Mouse (Mus musculus) right cerebral cortex, postnatal 10 days (tissue): ENCODE results near the gene Tor1b.
"Not testable (repeated sequence)": the region's sequence is repeated elsewhere in the genome, so short reads cannot be mapped to it uniquely, and the experiment has no call there.

ENCODE experiments used
- DNase-seq, 2 experiments: peaks; one replicate each; pipeline ENCODE4 v3.0.0; 2021; ENCODE audit warnings: low spot score in 2 of 2

Tor1b gene

DNA sequence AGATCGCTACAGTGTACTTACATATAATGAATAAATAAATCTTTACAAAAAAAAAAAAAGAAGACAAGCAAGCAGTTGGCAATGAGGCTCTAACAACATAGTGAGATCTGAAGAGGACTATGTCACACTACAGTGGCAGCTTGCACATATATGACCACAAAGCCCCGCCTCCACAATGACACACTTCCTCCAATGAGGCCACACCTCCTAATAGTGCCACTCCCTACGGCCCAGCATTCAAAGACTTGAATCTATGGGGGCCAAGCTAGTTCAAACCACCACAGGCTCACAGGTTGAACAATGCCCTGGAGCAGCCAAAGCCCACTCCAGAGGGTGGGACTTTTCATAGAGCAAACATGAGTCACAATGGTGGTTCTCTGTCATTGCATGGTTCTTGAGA, 20.8 kb upstream of the Tor1b start:
- DNase-seq, result no peak

DNA sequence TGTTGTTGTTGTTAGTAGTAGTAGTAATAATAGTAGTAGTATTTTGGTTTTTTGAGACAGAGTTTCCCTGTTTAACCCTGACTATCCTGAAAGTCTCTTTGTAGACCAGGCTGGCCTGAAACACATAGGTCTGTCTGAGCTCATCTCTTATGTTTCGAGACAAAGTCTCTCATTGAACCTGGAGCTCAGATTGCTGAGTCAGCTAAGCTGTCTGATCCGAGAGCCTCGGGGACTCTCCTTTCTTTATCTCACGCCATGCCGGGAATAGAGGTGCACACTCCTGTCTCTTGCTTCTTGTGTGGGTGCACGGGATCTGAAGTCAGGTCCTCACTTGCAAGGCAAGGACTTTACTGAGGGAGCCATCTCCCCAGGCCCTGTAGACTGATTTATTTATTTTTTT, 19.7 kb upstream of the Tor1b start:
- DNase-seq, result no peak

DNA sequence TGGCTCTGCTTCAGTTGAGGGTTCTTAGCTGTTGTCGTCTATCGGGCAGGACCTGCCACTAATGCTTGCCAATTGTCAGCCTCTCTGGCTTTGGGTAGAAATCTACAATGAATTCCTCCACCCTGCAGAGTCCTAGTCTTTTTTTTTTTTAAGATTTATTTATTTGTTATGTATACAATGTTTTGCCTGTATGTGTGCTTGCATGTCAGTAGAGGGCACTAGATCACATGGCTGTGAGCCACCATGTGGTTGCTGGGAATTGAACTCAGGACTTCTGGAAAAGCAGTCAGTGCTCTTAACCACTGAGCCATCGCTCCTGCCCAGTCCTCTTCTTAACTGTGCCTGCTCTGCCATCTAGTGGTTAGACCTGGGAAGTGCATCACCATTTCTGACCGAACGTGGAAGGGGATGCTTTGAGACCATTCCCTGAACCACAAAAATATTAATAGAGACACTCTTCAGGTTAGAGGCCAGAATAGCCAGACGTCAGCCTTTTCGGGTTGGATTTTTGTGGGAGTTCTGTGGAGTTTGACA, 18.8 kb upstream of the Tor1b start:
- peak; percentile 76 to 85 for DNase-seq

DNA sequence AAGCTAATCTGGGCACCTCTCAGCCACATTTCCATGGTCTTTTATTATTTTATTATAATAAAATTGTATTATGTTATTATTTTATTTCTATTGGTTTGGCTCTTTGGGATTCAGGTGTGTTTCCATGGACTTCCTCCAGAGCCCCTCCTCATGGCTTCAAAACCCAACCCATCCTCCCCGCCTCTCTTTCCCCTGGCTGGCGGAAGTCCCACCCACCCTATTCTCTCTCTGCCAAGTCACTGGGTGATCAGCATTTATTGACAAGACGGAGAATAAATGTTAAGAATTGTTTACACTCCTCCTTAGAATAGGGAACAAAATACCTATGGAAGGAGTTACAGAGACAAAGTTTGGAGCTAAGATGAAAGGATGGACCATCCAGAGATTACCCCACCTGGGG, 16.0 kb upstream of the Tor1b start:
- DNase-seq, result no peak

DNA sequence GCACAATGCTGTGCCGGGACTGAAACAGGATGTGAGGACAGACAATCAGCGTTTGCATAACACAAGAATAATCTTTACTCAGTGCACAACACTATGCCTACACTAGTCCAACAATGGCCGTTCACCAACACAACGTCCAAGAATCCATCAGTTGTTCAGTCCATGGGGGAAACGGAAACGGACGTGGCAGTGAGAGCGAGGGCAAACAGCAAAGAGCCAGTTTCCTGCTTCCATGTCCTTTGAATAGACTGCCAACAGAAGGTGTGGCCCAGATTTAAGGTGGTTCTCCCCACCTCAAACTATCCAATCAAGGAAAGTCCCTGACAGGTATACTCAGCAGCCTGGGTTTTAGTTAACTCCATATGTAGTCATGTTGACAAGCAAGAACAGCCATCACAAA, 15.0 kb upstream of the Tor1b start:
- DNase-seq, result no peak

DNA sequence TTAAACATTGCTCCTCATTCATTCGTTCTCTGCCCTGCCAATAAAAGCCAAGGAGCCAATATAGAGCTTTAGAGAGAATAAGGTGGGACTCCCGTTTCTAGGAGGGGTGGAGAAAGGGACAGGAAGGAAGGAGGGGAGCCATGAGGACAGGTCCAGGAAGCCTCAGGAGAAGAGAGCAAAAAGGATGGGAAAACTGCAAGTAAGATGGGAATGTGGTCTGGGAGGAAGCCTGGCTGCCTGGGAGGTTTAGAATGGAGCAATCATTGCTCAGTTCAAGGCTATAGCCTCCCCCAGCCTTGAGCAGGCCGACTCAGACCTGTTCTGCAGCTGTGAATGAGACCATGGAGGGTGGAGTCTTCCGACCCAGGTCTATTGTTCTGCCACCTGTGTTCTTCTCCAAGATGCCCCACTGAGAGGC, 14.2 kb upstream of the Tor1b start:
- no peak for DNase-seq

DNA sequence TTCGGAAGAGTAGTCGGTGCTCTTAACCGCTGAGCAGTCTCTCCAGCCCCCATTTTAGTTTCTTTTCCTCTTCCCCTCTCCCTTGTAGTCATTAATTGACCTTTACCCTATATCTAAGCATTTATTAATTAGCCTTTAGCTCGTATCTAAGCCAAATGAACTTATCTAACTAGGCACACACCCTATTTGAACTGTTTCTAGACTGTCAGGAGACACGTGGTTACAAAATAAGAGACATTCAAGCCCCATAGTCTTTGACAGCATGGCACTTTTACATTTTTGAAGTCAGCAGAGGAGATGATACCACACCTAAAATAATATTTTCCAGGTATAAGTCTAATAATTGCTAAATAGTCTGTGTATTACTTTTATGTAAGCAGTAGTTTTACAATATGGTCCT, 11.2 kb upstream of the Tor1b start:
- no peak for DNase-seq

DNA sequence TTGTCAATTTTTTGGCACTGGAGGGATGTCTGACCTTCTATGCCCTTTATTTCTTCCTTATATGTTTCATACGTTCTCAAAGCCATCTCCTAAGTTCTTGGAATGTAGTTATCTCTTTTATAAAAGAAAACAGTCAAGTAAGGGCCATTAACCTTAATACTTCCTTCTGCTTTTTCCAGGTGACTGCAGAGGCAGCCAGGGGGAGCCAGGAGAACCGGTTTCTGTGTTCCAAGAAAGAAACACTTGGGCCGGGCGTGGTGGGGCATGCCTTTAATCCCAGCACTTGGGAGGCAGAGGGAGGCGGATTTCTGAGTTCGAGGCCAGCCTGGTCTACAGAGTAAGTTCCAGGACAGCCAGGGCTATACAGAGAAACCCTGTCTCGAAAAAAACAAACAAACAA, 10.6 kb upstream of the Tor1b start:
- DNase-seq, result not testable (repeated sequence)

DNA sequence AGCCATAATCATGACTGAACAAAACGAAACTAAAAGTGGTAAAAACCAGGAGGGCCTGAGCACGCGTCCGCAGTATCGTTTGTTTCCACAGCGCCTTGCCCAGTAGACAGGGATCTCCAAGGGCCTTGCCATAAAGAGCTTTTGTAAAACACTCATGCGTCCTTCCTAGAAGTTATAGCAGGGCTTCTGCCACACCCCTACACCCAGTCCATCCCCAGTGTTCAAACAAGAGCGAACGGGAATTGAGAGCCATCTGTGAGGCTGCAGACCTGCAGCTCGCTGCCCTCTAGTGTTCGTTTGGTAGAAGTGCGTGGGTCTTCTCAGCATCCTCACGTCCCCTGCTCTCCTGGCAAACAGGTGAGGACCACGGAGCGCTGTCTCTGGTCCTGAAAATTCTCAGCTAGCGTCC, 10.2 kb upstream of the Tor1b start:
- peak; percentile 66 to 73 for DNase-seq

DNA sequence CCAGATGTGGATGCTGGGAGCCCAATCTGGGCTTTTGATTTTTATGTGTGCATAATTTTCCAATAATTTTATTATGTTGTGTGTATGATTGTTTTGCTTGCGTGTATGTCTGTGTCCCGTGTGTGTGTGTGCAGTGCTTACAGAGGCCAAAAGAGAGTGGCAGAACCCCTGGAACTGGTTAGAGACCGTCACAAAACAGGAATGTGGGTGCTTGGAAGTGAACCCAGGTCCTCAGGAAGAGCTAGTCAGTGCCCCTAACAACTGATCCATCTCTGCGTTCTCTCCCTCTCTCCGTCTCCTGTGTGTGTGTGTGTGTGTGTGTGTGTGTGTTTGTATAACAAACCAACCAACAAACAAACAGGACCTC, 319 bp upstream of the Tor1b start:
- no peak for DNase-seq

DNA sequence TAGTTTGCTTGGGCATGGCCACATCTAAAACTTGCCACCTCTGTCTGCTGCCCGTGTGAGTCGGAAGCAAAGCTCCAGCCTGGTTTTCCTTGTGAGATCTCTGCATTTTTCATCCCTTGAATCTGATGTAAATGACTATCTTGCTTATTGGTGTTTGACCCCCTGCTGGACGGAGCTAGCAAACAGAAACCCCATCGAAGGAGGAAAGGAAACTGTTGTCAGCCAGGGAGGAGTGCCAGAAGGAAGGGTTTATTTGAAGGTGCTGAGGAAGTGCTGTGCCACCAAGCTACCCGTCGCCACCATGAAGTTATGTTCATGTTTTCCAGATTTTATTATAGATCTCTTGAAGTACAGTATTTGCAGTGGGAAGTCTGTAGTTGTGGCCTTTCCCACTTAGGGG, 2.0 kb downstream of the Tor1b start:
- no peak for DNase-seq

DNA sequence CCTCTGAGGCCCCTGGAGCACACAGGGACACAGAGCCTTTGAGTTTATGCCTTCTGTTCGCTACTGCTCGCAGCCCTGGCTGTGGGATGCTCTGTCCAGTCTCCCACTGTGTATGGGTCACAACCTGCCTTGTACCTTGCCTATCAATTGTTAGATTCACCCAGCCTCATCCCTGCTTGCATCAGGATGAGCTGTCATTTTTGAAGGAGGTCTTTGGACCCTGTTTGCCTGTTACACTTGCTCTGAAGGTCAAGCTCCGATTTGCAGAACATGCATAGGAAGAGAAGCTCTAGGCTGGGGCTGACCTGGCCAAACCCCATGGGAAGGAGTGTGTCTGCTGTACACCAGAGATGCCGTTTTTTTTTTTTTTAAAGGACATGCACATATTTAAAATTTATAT, 4.8 kb downstream of the Tor1b start:
- DNase-seq, result no peak

DNA sequence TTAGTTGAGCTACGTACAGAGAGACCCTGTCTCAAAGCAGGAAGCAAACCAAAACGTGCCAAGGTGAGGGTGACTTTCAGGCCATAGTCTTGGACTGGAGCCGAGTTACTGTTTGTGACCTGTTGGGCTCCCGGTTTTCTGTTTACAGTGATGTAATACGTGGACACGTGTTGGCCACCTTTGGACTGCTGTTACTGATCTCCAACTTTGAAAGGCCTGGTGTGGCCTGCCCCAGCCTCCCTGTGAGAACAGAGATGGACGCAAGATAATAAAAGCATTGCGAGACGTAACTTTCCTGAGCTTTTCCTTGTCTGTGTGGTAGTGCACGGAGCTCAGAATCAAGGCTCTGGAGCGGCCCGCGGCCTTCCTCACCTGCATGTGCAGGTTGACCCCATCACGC, 6.0 kb downstream of the Tor1b start:
- DNase-seq, result no peak

DNA sequence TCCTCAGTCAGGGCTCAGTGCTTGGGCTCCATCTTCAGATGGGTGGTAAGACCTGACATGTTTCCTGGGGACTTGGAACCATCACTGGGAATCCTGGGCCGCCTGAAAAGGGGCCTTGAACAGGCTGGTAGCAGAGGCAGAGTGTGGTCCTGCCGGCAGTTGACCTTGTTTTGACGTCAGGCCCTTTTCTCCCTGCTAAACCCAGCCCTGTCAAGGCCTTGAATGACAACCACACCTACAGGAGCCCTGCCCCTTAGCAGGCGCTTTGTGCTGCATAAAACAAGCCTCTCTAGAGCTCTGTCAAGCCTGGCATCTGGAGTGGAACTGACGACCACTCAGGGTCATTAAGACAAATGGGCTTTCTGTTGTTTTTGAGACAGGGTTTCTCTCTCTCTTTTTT, 7.1 kb downstream of the Tor1b start:
- no peak for DNase-seq

DNA sequence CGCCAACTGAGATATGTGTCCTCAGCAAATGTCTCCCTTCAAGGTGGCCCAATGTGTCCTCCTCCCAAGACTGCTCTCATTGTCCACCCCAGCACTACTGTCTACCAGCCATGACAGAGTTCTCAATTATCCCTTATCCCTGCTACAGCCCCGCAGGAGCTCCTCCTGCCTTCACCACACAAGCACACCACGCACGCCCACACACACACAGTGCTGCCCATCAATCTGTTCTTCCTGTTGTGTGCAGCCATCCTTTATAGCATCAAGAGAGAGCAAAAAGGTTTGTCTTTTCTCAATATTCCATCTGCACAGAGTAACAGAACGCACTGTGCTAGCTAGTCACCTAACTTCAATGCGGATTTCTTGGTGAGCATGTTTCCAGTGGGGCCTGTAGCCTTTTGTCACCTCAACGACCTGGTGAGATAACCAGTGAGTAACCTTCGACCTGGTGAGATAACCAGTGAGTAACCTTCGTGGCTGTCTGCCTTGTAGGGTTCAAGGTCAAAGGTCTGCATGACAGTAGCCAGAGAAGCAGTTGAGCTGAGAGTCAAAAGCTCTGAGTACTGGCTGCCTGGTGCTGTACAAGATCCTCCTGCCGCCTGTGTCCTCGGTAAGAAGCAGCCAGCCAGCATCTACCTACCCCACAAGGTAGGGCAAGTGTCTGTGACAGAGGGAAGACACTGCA, 10.0 kb downstream of the Tor1b start:
- DNase-seq, result no peak

DNA sequence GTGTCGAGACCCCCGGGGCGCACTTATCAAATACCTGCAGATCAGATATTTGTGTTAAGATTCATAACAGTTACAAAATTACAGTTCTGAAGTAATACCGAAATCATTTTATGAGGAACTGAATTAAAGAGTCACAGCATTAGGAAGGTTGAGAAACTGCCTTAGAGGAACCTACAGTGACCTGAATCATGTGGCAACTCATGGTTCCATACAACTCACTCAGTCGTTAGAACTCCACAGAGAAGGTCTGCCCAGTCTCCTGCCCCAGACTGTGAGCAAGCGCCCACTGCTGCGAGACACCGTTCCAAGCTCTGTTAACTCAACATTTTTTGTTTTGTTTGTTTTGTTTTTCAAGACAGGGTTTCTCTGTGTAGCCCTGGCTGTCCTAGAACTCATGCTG, 12.9 kb downstream of the Tor1b start:
- peak in 1 of 2 experiments; percentile 18 for DNase-seq

DNA sequence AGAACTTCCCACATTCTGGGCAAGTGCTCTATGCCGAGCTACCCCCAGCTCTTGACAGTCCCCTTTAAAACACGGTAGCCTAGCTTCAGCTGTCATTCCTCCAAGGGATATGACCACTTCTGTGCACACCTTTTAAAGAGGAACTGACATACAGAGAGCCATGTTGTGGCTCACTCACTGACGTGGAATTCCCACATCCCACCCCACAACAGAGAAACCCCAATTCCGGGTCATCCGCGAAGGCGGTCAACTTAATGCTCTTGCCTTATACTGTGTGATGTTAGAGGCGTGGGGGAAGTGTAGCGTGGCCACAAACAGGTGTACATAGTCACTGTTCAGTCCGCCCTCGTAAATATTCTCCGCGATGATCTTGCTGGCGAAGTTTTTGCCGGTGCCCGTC, 14.1 kb downstream of the Tor1b start:
- peak in 1 of 2 experiments; percentile 17 for DNase-seq

DNA sequence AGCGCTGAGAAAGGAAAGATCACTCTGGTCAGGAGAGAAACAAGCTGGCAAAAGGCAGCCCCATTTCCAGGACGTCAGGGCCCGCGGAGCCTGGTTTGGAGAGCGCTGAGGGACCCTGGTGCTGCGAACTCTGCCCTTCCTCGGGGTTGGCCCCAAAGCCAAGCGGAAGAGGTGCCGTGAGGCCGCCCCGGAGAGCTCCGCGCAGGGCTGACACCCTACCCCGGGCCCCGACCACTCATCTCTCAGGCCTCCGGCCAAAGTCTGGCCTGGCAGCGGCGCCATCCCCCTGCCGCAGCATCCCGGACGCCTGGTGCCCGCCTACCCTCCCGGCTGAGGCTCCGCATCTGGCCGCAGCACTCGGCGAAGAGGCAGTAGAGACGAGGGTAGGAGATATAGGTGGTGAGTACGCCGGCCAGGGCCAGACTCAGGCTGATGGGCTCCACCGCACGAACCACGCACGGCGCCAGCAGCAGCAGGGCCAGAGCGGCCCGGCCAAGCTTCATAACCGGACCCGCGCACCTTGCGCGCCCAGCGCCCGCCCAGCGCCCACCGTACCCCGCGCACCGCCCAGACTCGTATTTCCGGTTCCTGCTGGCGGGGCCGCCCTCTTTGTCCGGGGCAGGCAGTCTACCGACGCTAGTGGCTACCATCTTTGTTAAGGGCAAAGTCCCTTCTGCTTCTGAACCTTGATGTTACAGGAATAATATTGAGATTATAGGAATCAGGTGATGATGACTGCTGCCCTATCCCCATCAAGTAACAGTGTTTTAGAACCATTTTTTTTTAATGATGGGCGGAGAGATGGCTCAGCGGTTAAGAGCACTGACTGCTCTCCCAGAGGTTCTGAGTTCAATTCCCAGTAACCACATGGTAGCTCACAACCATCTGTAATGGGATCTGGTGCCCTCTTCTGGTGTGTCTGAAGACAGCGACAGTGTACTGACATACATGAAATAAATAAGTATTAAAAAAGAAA, 14.9 kb downstream of the Tor1b start, which contains the start of gene Tor1a:
Gene Tor1a (minus strand): TSS at position 582 of the 976 bp plus-strand sequence.
- peak; percentile 95 for DNase-seq

DNA sequence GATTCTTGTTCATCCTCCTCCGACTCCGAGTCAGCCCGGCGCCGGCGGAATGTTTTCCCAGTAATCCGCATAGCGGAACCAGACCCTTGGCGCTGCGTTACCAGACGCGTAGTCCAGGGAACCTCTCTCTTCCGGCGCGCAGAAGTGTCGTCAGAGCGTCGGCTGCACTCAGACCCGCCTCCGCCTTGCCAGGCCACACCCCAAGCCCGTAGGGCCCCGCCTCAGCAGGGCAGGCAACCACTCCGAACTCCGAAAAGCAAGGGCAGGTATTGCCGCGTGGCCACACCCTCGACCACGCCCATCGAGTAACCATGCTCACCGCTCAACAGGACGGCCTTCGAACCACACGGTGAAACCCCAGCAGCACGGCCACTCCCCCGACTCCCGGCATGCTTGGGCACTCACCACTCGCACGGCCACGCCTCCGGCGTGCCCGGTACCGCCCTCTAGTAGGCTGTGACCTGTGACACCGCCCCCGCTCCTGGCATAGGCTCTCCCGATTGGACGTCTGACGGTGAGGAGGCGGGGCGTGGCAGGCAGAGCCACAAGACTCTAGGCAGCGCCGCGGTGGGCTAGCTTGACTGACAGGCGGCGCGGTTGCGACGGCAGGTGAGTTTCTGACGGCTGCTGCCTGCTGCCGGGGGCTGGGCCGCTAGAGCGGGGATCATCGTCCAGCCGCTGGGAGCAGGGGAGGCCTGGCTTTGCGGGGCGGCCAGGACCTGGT, 29.2 kb downstream of the Tor1b start, which contains the start of the genes BC005624 and Usp20:
Gene BC005624 (minus strand): TSS at position 412 of the 724 bp plus-strand sequence.
Gene Usp20 (plus strand): TSS at position 490 of the 724 bp plus-strand sequence.
- peak; percentile 100 for DNase-seq

DNA sequence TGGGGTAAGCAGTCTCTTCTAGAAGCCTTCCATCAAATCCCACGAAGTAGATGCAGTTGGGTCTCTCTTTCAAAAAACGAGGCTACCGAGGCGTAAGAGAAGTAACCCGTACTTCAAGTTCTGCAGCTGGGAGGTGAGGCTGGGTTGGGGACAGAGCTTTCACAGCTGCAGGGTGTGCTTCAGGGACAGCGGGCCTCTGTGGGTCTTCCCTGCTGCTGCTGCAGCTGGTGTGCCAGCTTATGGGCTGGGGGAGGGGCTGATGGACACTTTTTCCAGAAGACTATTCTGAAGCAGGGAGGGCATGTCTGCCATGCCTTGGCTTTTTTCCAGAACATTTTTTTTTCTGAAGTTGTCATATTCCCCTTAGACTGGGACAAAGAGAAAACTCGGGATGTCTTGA, 30.3 kb downstream of the Tor1b start:
- peak; percentile 49 to 59 for DNase-seq

DNA sequence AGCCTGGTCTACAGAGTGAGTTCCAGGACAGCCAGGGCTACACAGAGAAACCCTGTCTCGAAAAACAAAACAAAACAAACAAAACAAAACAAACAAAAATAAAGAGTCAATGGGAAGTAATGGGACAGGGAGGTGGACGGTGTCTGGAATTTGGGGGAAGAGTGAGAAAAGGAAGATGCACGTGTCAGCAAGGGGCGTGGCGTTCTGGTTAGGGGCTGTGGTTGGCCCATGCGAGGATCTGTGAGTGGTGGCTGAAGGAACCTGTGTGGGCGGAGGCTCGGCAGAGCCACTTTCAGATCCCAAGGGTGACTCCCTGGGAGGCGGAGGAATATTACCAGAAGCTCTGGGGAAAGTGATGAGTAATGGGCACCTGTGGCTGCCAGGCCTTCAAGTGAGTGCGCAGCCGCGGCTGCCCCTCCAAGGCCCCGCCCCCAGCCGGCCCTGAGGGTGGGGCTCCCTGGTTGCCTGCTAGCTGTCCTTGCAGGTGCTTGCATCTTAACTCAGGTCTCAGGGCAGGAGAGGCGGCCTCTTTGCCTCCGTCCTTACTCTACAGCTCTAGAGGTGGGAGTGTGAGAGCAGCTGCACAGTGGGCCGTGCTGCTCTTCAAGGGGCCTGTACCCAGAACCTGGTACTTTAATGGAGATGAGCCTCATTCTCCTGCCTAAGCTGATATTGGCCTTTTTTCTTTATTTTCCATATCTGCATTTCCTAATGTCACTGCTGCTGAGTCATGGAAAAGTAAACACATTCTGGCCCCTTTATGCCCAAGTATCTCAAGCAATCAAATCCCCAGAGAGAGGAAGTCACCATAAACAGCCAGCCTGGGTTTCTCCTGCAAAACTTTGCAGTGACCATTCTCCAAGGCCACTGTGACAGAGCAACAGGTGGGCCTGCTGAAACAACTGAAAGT, 32.6 kb downstream of the Tor1b start:
- peak in 1 of 2 experiments; percentile 45 for DNase-seq
